Mouse (Mus musculus): Measurements from ENCODE around the gene Tprkb.

DNA sequence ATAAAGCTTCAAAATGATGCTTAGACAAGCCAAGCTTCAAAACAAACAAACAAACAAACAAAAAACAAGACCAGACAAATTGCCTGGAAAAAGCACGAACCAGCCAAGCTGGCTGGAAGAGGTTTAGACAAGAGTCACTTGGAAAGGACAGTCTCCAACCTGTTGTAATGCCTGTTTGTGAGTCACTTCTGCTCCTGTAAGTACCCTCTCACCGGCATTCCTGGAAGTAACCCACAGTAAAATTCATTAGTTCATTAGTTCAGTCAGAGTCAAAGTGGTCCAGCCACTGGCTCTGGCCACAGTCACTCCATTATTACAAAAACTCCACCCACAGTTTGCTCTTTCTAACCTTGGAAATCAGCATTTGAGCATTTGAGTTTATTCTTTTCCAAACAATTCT lies 47.8 kb upstream of the Tprkb start:
- no peak for TF ChIP-seq CTCF (IDR thresholded peaks at IDR 0.05; ENCODE audit: low read depth, low read length)
- TF ChIP-seq POLR2A (IDR thresholded peaks at IDR 0.05; ENCODE audit: borderline replicate concordance, low read depth, low read length): no peak
